Mouse (Mus musculus): ENCODE measurements at regions not wholly inside any gene's neighbourhood (a gene's known extent, or its start where the extent isn't known, plus 50 kb on each side); places are given as distances from the start of the nearest gene placed in this dataset.
"Not testable (repeated sequence)": the region's sequence is repeated elsewhere in the genome, so short reads cannot be mapped to it uniquely, and the experiment has no call there.

- no peak for DNase-seq
Observed at GRCm38 (mm10) chr17:29430401-29430800, 60.2 kb upstream of the Pim1 start.

GRCm38 (mm10) chr17:29430806-29431205 lies 59.7 kb upstream of the Pim1 start:
- no peak for DNase-seq

DNA sequence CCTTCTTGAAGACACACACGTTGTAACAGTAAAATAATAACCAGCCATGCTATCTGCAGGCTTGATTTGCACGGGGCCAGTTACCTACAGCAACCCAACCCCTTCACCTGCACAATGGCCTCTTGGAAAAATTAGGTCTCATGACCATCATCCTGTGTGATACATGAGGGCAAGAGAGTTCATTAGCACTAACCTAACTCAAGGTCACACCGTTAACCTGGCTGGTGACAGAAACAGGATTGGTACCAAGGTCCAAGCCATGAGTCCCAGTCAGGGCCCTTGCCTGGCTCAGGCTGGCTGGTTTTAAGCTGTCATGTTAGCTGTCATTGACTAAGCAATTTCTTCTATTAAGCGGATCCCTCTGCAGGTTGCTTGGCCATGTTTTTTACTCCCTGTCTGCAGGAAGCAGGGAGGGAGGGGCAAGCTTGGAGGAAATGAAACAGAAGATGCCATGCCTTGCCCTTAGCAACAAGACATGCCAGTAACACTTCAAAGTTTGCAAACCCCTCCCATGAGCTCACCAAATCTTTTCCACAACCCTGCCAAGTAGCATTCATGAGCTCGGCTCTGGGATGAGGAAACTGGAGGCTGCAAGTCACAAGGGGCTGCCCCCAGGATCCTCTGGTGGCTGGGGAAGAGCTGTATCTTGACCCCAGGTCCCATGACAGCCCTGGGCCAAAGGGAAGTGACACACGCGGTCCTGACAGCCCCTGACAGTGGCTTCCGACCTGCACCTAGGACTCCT lies 58.8 kb upstream of the Pim1 start:
- DNase-seq = peak; percentile 58

- no peak for DNase-seq
Observed at GRCm38 (mm10) chr17:29432666-29433065, 57.9 kb upstream of the Pim1 start.

DNA sequence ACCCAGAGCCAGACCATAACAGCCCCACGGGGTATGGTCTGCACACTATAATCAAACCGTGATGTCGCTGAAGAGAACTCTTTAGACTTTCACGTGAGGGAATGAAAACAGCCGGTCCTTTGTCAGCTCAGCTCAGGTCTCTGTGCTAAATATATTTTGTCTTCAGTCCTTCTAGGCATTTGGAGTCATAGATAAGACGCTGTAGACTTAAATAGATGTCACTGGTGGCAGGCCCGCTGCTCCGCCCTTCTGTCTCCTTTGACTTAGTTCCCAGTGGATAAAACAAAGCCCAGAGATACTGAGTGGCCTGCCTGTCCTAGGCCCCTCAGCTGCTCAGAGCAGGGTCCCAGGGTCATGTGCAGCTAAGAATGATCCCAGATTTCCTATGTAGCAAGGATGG lies 57.2 kb upstream of the Pim1 start:
- DNase-seq = no peak

DNA sequence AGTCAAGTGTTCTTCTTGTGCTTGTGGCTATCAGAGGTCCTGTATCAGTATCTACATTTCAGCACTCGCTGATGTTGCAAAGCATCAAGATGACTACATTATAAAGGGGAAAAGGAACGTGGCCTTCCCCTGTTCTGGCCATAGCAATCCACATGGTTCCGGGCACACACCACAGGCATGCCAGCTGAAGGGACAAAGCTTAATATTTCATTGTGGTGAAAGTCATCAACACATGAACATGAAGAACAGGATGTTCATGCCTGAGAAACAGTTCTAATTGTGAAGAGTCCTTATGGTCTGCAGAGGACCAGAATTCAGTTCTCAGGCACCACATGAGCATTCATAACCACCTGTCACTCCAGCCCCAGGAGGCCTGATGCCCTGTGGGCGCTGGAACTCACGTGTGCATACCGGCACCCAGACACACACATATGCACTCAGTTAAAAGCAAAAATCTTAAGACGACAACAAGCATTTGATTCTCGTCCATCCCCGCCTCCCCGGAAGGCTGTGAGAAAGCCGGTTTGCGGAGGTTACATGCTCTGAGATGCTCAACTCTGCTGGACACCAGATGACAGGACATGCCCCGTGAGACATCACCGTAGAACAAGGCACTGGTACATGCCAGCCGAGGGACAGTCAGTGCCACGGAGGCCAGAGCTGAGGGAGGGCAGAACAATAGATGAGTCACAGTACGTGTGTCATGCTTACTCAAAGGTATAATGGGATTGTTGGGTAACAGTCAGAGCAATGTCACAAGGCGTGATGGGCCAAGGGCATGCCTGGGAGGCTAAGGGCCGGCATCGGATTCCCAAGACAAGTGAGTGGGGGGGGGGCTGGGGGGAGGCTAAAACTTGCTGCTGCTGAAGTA lies 56.2 kb upstream of the Pim1 start:
- DNase-seq = no peak

GRCm38 (mm10) chr17:29435345-29436006 lies 55.1 kb upstream of the Pim1 start:
- no peak for DNase-seq

DNA sequence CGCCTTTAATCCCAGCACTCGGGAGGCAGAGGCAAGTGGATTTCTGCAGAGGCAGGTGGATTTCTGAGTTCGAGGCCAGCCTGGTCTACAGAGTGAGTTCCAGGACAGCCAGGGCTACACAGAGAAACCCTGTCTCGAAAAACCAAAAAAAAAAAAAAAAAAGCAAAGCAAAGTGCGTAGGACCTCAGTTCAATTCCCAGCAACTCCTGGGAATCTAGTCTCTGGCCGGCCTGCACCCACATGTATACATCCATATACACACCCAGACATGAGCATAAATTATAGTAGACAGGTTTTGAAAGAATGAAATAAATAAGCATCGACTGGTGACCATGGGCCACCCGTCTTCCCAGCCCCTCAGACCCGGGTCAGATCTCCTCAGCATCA lies 54.1 kb upstream of the Pim1 start:
- not testable (repeated sequence) for DNase-seq

DNA sequence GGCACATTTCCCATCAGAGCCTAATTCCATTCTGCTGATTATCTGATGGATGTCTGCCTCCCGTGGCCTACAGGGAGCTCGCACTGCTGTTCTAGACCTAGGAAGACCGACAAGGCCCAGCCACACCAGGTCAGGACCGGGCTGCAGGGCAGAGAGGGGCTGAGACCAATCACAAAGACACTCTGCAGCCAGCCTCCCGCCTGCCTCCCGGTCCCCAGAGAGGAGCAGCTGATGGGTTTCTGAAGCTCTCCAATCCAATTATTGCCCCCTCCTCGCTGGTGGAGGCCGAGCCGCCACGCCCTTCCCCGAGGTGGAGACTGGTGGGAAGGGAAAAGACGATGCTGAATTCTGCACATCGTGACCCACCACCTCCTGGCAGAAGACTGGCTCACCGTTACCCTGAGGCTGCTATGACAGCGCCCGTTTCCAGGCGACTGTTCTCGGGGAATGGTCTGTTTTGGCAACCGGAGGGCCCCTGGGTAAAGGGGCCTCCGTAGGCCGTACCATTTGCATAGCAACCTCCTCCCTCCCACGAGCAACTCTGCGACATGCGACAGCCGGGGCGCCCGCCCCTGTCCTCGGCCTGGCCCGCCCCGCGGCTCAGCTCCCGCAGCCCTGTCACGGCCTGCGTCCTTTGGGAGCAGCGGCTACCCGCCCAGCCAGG lies 53.5 kb upstream of the Pim1 start:
- peak; percentile 92 for DNase-seq

- DNase-seq = no peak
Observed at GRCm38 (mm10) chr17:29437535-29438324, 52.8 kb upstream of the Pim1 start.

GRCm38 (mm10) chr17:29438347-29439235 lies 52.0 kb upstream of the Pim1 start:
- DNase-seq = peak; percentile 77

DNA sequence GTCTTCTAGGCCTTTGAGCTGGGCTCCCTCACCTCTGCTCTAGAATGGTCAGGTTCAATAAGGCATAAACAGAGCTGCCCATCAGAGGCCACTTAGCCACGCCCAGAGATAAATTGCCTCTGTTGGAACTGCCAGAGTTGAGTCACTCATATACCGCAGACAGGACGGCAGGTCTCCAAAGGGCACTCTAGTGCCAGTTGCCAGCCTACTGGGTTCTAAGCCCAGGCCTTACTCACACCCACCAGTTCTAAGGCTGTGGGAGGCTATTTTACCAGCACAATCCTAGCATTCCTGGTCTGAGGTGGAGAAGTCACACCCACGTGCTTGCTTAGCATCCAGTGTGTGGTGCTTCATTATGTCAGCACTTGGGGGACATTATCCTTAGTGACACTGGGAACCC lies 50.6 kb upstream of the Pim1 start:
- no peak for DNase-seq

- no peak for DNase-seq
Observed at GRCm38 (mm10) chr17:29440490-29440889, 50.1 kb upstream of the Pim1 start.
